Mouse (Mus musculus): ENCODE data around the gene C1galt1. TPM values are rescaled to one million over a fixed set of nuclear protein-coding genes. Genes with fewer than 3 reads are reported as not detected.

C1galt1 gene
- polyA plus RNA-seq, 1 experiment from 2014 or later: 5.3 TPM

GRCm38 (mm10) chr6:7843726-7844411 lies 773 bp upstream of the C1galt1 start:
- peak; percentile 4 for ATAC-seq (ENCODE audit: low FRiP score, low TSS enrichment)
- H3K9me3 ChIP-seq (ENCODE audit: control insufficient read depth, low read length): no peaks in the 10 kb centered on the region
- WGBS: 66% methylated on average over 10 of the region's 10 CpGs
- no peak overlapping the region for H3K27ac ChIP-seq (ENCODE audit: low read depth, low read length)
- no peaks in the 10 kb centered on the region for H3K36me3 ChIP-seq (ENCODE audit: control insufficient read depth, insufficient read depth, low read length)
- H3K4me1 ChIP-seq (ENCODE audit: control insufficient read depth, insufficient read depth, low read length): peaks cover 4% of the 10 kb centered on the region; the same call in 1 of the 2 replicates
- no peak overlapping the region for H3K9ac ChIP-seq (ENCODE audit: low read depth, low read length)
- peak overlapping the region; percentile 82 for H3K4me3 ChIP-seq (ENCODE audit: low read length)
- peak overlapping the region; percentile 26 for H3K4me2 ChIP-seq (replicated peaks; ENCODE audit: low read depth, low read length)
- no peaks in the 10 kb centered on the region for H3K27me3 ChIP-seq (ENCODE audit: control insufficient read depth, insufficient read depth, low read length)

GRCm38 (mm10) chr6:7844412-7844801 lies 235 bp upstream of the C1galt1 start:
- Histone ChIP-seq H3K27ac (ENCODE audit: low read depth, low read length) (no peak overlapping the region), H3K4me3 (ENCODE audit: low read length) (peak overlapping the region; percentile 82), H3K36me3 (ENCODE audit: control insufficient read depth, insufficient read depth, low read length) (no peaks in the 10 kb centered on the region), H3K4me1 (ENCODE audit: control insufficient read depth, insufficient read depth, low read length) (peaks cover 4% of the 10 kb centered on the region; the same call in 1 of the 2 replicates), H3K27me3 (ENCODE audit: control insufficient read depth, insufficient read depth, low read length) (no peaks in the 10 kb centered on the region), H3K4me2 (replicated peaks; ENCODE audit: low read depth, low read length) (peak overlapping the region; percentile 42), H3K9ac (ENCODE audit: low read depth, low read length) (peak overlapping the region; percentile 87), H3K9me3 (ENCODE audit: control insufficient read depth, low read length) (no peaks in the 10 kb centered on the region)
- ATAC-seq (ENCODE audit: low FRiP score, low TSS enrichment): peak; percentile 100
- WGBS: under 1% methylated on average over 25 of the region's 33 CpGs

GRCm38 (mm10) chr6:7845680-7846017 lies 1.0 kb downstream of the C1galt1 start:
- no peak for ATAC-seq (ENCODE audit: low FRiP score, low TSS enrichment)
- Histone ChIP-seq H3K4me1 (ENCODE audit: control insufficient read depth, insufficient read depth, low read length) (peaks cover 4% of the 10 kb centered on the region; the same call in 1 of the 2 replicates), H3K9ac (ENCODE audit: low read depth, low read length) (peak overlapping the region; percentile 87; the same call in 1 of the 2 replicates), H3K9me3 (ENCODE audit: control insufficient read depth, low read length) (no peaks in the 10 kb centered on the region), H3K4me3 (ENCODE audit: low read length) (peak overlapping the region; percentile 82), H3K27me3 (ENCODE audit: control insufficient read depth, insufficient read depth, low read length) (no peaks in the 10 kb centered on the region), H3K36me3 (ENCODE audit: control insufficient read depth, insufficient read depth, low read length) (no peaks in the 10 kb centered on the region), H3K4me2 (replicated peaks; ENCODE audit: low read depth, low read length) (peak overlapping the region; percentile 42), H3K27ac (ENCODE audit: low read depth, low read length) (no peak overlapping the region)
- WGBS: 15% methylated on average over 6 of the region's 6 CpGs

GRCm38 (mm10) chr6:7846726-7847439 lies 2.2 kb downstream of the C1galt1 start:
- 75% methylated on average over 8 of the region's 8 CpGs for WGBS
- no peaks in the 10 kb centered on the region for H3K9me3 ChIP-seq (ENCODE audit: control insufficient read depth, low read length)
- no peak overlapping the region for H3K4me3 ChIP-seq (ENCODE audit: low read length)
- no peak overlapping the region for H3K9ac ChIP-seq (ENCODE audit: low read depth, low read length)
- H3K36me3 ChIP-seq (ENCODE audit: control insufficient read depth, insufficient read depth, low read length): no peaks in the 10 kb centered on the region
- no peaks in the 10 kb centered on the region for H3K27me3 ChIP-seq (ENCODE audit: control insufficient read depth, insufficient read depth, low read length)
- no peak for ATAC-seq (ENCODE audit: low FRiP score, low TSS enrichment)
- peak overlapping the region; percentile 6; the same call in 1 of the 2 replicates for H3K4me2 ChIP-seq (replicated peaks; ENCODE audit: low read depth, low read length)
- H3K27ac ChIP-seq (ENCODE audit: low read depth, low read length): no peak overlapping the region
- peaks cover 4% of the 10 kb centered on the region; the same call in 1 of the 2 replicates for H3K4me1 ChIP-seq (ENCODE audit: control insufficient read depth, insufficient read depth, low read length)

- Histone ChIP-seq H3K9ac (ENCODE audit: low read depth, low read length) (no peak overlapping the region), H3K4me2 (replicated peaks; ENCODE audit: low read depth, low read length) (no peak overlapping the region), H3K4me3 (ENCODE audit: low read length) (no peak overlapping the region), H3K9me3 (ENCODE audit: control insufficient read depth, low read length) (no peaks in the 10 kb centered on the region), H3K27me3 (ENCODE audit: control insufficient read depth, insufficient read depth, low read length) (no peaks in the 10 kb centered on the region), H3K36me3 (ENCODE audit: control insufficient read depth, insufficient read depth, low read length) (no peaks in the 10 kb centered on the region), H3K27ac (ENCODE audit: low read depth, low read length) (no peak overlapping the region), H3K4me1 (ENCODE audit: control insufficient read depth, insufficient read depth, low read length) (peaks cover 4% of the 10 kb centered on the region; the same call in 1 of the 2 replicates)
- no peak for ATAC-seq (ENCODE audit: low FRiP score, low TSS enrichment)
- 64% methylated on average over 6 of the region's 6 CpGs for WGBS
These were observed 3.4 kb downstream of the C1galt1 start for GRCm38 (mm10) chr6:7847890-7848508.

- H3K36me3 ChIP-seq (ENCODE audit: control insufficient read depth, insufficient read depth, low read length): no peaks in the 10 kb centered on the region
- H3K9me3 ChIP-seq (ENCODE audit: control insufficient read depth, low read length): no peaks in the 10 kb centered on the region
- WGBS: 87% methylated on average over 9 of the region's 9 CpGs
- no peak for ATAC-seq (ENCODE audit: low FRiP score, low TSS enrichment)
- H3K27me3 ChIP-seq (ENCODE audit: control insufficient read depth, insufficient read depth, low read length): no peaks in the 10 kb centered on the region
- peaks cover 4% of the 10 kb centered on the region; the same call in 1 of the 2 replicates for H3K4me1 ChIP-seq (ENCODE audit: control insufficient read depth, insufficient read depth, low read length)
- H3K9ac ChIP-seq (ENCODE audit: low read depth, low read length): no peak overlapping the region
- no peak overlapping the region for H3K4me2 ChIP-seq (replicated peaks; ENCODE audit: low read depth, low read length)
- H3K27ac ChIP-seq (ENCODE audit: low read depth, low read length): no peak overlapping the region
- H3K4me3 ChIP-seq (ENCODE audit: low read length): no peak overlapping the region
These were observed 4.1 kb downstream of the C1galt1 start for GRCm38 (mm10) chr6:7848714-7849113.

- Histone ChIP-seq H3K36me3 (ENCODE audit: control insufficient read depth, insufficient read depth, low read length) (no peaks in the 10 kb centered on the region), H3K9me3 (ENCODE audit: control insufficient read depth, low read length) (no peaks in the 10 kb centered on the region), H3K4me1 (ENCODE audit: control insufficient read depth, insufficient read depth, low read length) (peaks cover 4% of the 10 kb centered on the region; the same call in 1 of the 2 replicates), H3K27ac (ENCODE audit: low read depth, low read length) (no peak overlapping the region), H3K27me3 (ENCODE audit: control insufficient read depth, insufficient read depth, low read length) (no peaks in the 10 kb centered on the region), H3K9ac (ENCODE audit: low read depth, low read length) (no peak overlapping the region), H3K4me3 (ENCODE audit: low read length) (no peak overlapping the region), H3K4me2 (replicated peaks; ENCODE audit: low read depth, low read length) (no peak overlapping the region)
- 87% methylated on average over 2 of the region's 2 CpGs for WGBS
- no peak for ATAC-seq (ENCODE audit: low FRiP score, low TSS enrichment)
These were observed 6.4 kb downstream of the C1galt1 start for GRCm38 (mm10) chr6:7851036-7851435.

GRCm38 (mm10) chr6:7852919-7853318 lies 8.3 kb downstream of the C1galt1 start:
- Histone ChIP-seq H3K4me1 (ENCODE audit: control insufficient read depth, insufficient read depth, low read length) (no peaks in the 10 kb centered on the region), H3K4me2 (replicated peaks; ENCODE audit: low read depth, low read length) (no peak overlapping the region), H3K27ac (ENCODE audit: low read depth, low read length) (no peak overlapping the region), H3K4me3 (ENCODE audit: low read length) (no peak overlapping the region), H3K36me3 (ENCODE audit: control insufficient read depth, insufficient read depth, low read length) (no peaks in the 10 kb centered on the region), H3K9me3 (ENCODE audit: control insufficient read depth, low read length) (no peaks in the 10 kb centered on the region), H3K27me3 (ENCODE audit: control insufficient read depth, insufficient read depth, low read length) (no peaks in the 10 kb centered on the region), H3K9ac (ENCODE audit: low read depth, low read length) (no peak overlapping the region)
- 72% methylated on average over 1 of the region's 1 CpGs for WGBS
- ATAC-seq (ENCODE audit: low FRiP score, low TSS enrichment): no peak

GRCm38 (mm10) chr6:7853461-7853860 lies 8.8 kb downstream of the C1galt1 start:
- Histone ChIP-seq H3K4me3 (ENCODE audit: low read length) (no peak overlapping the region), H3K9me3 (ENCODE audit: control insufficient read depth, low read length) (no peaks in the 10 kb centered on the region), H3K27ac (ENCODE audit: low read depth, low read length) (no peak overlapping the region), H3K36me3 (ENCODE audit: control insufficient read depth, insufficient read depth, low read length) (no peaks in the 10 kb centered on the region), H3K9ac (ENCODE audit: low read depth, low read length) (no peak overlapping the region), H3K4me1 (ENCODE audit: control insufficient read depth, insufficient read depth, low read length) (no peaks in the 10 kb centered on the region), H3K4me2 (replicated peaks; ENCODE audit: low read depth, low read length) (no peak overlapping the region), H3K27me3 (ENCODE audit: control insufficient read depth, insufficient read depth, low read length) (no peaks in the 10 kb centered on the region)
- no peak for ATAC-seq (ENCODE audit: low FRiP score, low TSS enrichment)
- WGBS: 80% methylated on average over 3 of the region's 3 CpGs

All from kidney, embryonic 14.5 days (tissue).